Mouse (Mus musculus) heart, embryonic 10.5 days (tissue): ENCODE measurements around the gene Csmd2. TPM values are rescaled to one million over a fixed set of nuclear protein-coding genes. Genes with fewer than 3 reads are reported as not detected.

ENCODE experiments used
- DNase-seq: peaks from one replicate; pipeline ENCODE4 v3.0.0-alpha.2; 2017; ENCODE audit warnings: low spot score
- H3K27ac ChIP-seq: fragments of 300-500 bp; sonication (generic); 2 replicates; pipeline ENCODE4 v1.5.1; 2016; ENCODE audit warnings: mild to moderate bottlenecking
- H3K27me3 ChIP-seq: fragments of 300-500 bp; sonication (generic); 2 replicates; pipeline ENCODE4 v1.6.1; 2016; ENCODE audit warnings: mild to moderate bottlenecking; ENCODE audit not compliant: poor library complexity, insufficient read depth, severe bottlenecking
- H3K36me3 ChIP-seq: fragments of 300-500 bp; sonication (generic); 2 replicates; pipeline ENCODE4 v1.6.1; 2016; ENCODE audit warnings: mild to moderate bottlenecking, moderate library complexity
- H3K4me1 ChIP-seq: fragments of 300-500 bp; sonication (generic); 2 replicates; pipeline ENCODE4 v1.6.1; 2016; ENCODE audit warnings: mild to moderate bottlenecking
- H3K4me3 ChIP-seq: fragments of 300-500 bp; sonication (generic); 2 replicates; pipeline ENCODE4 v1.5.1; 2016; ENCODE audit warnings: mild to moderate bottlenecking, moderate library complexity
- H3K9me3 ChIP-seq: fragments of 300-500 bp; sonication (generic); 2 replicates; pipeline ENCODE4 v1.6.1; 2016; ENCODE audit warnings: mild to moderate bottlenecking, moderate library complexity
- WGBS: fragments of 180-500 bp; shearing (Covaris S2); methylation state at CpG from one replicate; pipeline ENCODE4 v1.1.7; 2016; 5-methylcytosine and 5-hydroxymethylcytosine counted together
- polyA plus RNA-seq: library from polyadenylated mRNA; unstranded; fragments of >200 nt; fragmentation: Nextera tagmentation; extraction: Ambion mirVana; gene quantifications from 2 replicates; pipeline ENCODE4 v1.2.1, GENCODE M21; 2016

The Csmd2 gene
- polyA plus RNA-seq, 1 experiment from 2014 or later: 0.26 TPM

GRCm38 (mm10) chr4:128273146-128273545, 285.5 kb downstream of the Csmd2 start:
- Histone ChIP-seq H3K27me3 (no peaks in the 10 kb centered on the region), H3K9me3 (no peaks in the 10 kb centered on the region), H3K4me1 (peaks cover 12% of the 10 kb centered on the region; the same call in 1 of the 2 replicates), H3K27ac (no peak overlapping the region), H3K4me3 (no peak overlapping the region), H3K36me3 (no peaks in the 10 kb centered on the region)
- 78% methylated on average over 11 of the region's 11 CpGs for WGBS
- DNase-seq: no peak

DNA sequence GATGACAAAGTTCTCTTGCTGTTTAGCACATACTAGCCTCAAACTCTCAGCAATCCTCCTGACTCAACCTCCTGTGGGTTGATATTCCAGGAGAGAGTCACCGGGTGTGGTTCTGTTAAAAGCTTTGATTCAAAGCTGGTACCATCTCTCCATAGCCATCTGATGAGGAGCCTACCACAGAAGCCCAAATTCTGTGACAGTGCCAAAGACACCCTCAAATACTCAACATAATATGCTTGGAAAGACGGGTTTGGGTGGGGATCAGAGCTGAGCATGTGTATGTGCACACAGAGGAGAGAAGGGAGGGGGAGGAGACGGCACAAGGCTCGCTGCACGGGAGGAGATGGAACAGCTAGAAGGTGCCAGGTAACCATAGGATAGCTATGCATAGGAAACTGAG, 287.5 kb downstream of the Csmd2 start:
- WGBS: 76% methylated on average over 5 of the region's 5 CpGs
- DNase-seq: no peak
- Histone ChIP-seq H3K4me1 (peaks cover 16% of the 10 kb centered on the region; the same call in 1 of the 2 replicates), H3K27me3 (no peaks in the 10 kb centered on the region), H3K36me3 (no peaks in the 10 kb centered on the region), H3K4me3 (no peak overlapping the region), H3K27ac (no peak overlapping the region), H3K9me3 (no peaks in the 10 kb centered on the region)

- no peak overlapping the region for H3K27ac ChIP-seq
- H3K4me3 ChIP-seq: no peak overlapping the region
- DNase-seq: no peak
- H3K4me1 ChIP-seq: peaks cover 16% of the 10 kb centered on the region; the same call in 1 of the 2 replicates
- no peaks in the 10 kb centered on the region for H3K27me3 ChIP-seq
- no peaks in the 10 kb centered on the region for H3K9me3 ChIP-seq
- WGBS: 73% methylated on average over 6 of the region's 6 CpGs
- no peaks in the 10 kb centered on the region for H3K36me3 ChIP-seq
Observed at GRCm38 (mm10) chr4:128275586-128275985, 287.9 kb downstream of the Csmd2 start.

DNA sequence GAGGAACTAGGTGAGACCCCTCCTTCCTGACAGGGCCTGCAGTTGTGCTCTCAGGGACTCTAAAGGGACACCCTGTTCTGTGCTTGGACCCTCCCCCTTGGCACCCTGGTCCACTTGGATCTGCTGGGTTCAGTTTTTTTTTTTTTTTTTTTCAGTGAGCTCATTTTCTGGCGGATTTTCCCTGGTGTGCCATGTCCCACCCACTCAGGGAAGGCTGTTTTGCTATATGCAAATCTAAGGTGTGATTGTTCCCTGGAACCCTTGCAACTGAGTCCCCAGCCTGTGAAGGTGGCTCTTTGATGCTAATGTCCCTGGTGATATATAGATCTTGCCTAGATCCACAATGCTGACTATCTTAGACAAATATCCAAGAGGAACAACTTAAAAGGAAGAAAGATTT, 297.4 kb downstream of the Csmd2 start:
- DNase-seq: no peak
- H3K36me3 ChIP-seq: no peaks in the 10 kb centered on the region
- H3K27ac ChIP-seq: no peak overlapping the region
- H3K9me3 ChIP-seq: no peaks in the 10 kb centered on the region
- H3K4me3 ChIP-seq: no peak overlapping the region
- H3K27me3 ChIP-seq: no peaks in the 10 kb centered on the region
- H3K4me1 ChIP-seq: no peaks in the 10 kb centered on the region
- 54% methylated on average over 1 of the region's 1 CpGs for WGBS

- H3K27me3 ChIP-seq: peaks cover 5% of the 10 kb centered on the region
- no peaks in the 10 kb centered on the region for H3K36me3 ChIP-seq
- no peaks in the 10 kb centered on the region for H3K9me3 ChIP-seq
- no peak overlapping the region for H3K4me3 ChIP-seq
- 71% methylated on average over 7 of the region's 7 CpGs for WGBS
- no peak for DNase-seq
- no peaks in the 10 kb centered on the region for H3K4me1 ChIP-seq
- no peak overlapping the region for H3K27ac ChIP-seq
Observed at GRCm38 (mm10) chr4:128288095-128288494, 300.4 kb downstream of the Csmd2 start.

DNA sequence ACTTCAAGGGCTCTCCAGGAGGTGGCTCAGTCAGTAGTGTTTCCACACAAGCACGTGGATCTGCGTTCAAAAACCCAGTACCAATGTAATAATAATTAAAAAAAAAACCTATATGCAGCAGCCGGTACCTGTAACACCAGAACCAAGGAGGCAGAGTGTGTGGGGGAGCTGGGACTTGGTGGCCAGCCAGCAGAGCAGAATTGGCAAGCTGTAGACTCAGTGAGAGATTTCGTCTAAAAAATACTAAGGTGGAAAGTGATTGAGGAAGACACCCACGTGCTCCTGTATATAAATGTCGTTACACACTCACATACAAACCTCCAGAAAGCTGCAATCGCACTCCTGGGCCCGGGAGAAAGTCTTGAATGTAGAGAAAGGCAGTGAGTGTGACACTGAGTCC, 316.4 kb downstream of the Csmd2 start:
- no peak for DNase-seq
- no peak overlapping the region for H3K4me3 ChIP-seq
- H3K36me3 ChIP-seq: no peaks in the 10 kb centered on the region
- H3K27ac ChIP-seq: no peak overlapping the region
- no peaks in the 10 kb centered on the region for H3K9me3 ChIP-seq
- no peaks in the 10 kb centered on the region; the same call in none of the 2 replicates for H3K27me3 ChIP-seq
- WGBS: 78% methylated on average over 8 of the region's 8 CpGs
- H3K4me1 ChIP-seq: no peaks in the 10 kb centered on the region

GRCm38 (mm10) chr4:128306011-128306410, 318.4 kb downstream of the Csmd2 start:
- WGBS: 89% methylated on average over 8 of the region's 8 CpGs
- no peaks in the 10 kb centered on the region for H3K36me3 ChIP-seq
- H3K27me3 ChIP-seq: no peaks in the 10 kb centered on the region; the same call in none of the 2 replicates
- no peak overlapping the region for H3K27ac ChIP-seq
- no peaks in the 10 kb centered on the region for H3K4me1 ChIP-seq
- no peaks in the 10 kb centered on the region for H3K9me3 ChIP-seq
- no peak overlapping the region for H3K4me3 ChIP-seq
- DNase-seq: no peak

GRCm38 (mm10) chr4:128315328-128315727, 327.7 kb downstream of the Csmd2 start:
- H3K9me3 ChIP-seq: no peaks in the 10 kb centered on the region
- WGBS: 71% methylated on average over 5 of the region's 5 CpGs
- no peaks in the 10 kb centered on the region for H3K27me3 ChIP-seq
- H3K4me1 ChIP-seq: no peaks in the 10 kb centered on the region
- H3K36me3 ChIP-seq: no peaks in the 10 kb centered on the region
- no peak overlapping the region for H3K4me3 ChIP-seq
- no peak overlapping the region for H3K27ac ChIP-seq
- DNase-seq: no peak

- H3K9me3 ChIP-seq: no peaks in the 10 kb centered on the region
- no peaks in the 10 kb centered on the region for H3K36me3 ChIP-seq
- no peaks in the 10 kb centered on the region for H3K4me1 ChIP-seq
- 90% methylated on average over 4 of the region's 4 CpGs for WGBS
- H3K27ac ChIP-seq: no peak overlapping the region
- H3K27me3 ChIP-seq: no peaks in the 10 kb centered on the region
- no peak for DNase-seq
- H3K4me3 ChIP-seq: no peak overlapping the region
Observed at GRCm38 (mm10) chr4:128317951-128318350, 330.3 kb downstream of the Csmd2 start.

- DNase-seq: no peak
- WGBS: 79% methylated on average over 2 of the region's 2 CpGs
- no peaks in the 10 kb centered on the region for H3K36me3 ChIP-seq
- no peaks in the 10 kb centered on the region for H3K27me3 ChIP-seq
- H3K4me1 ChIP-seq: no peaks in the 10 kb centered on the region
- H3K4me3 ChIP-seq: no peak overlapping the region
- H3K9me3 ChIP-seq: no peaks in the 10 kb centered on the region
- H3K27ac ChIP-seq: no peak overlapping the region
Observed at GRCm38 (mm10) chr4:128325511-128325910, 337.9 kb downstream of the Csmd2 start.

- 76% methylated on average over 4 of the region's 4 CpGs for WGBS
- no peaks in the 10 kb centered on the region for H3K27me3 ChIP-seq
- no peak for DNase-seq
- H3K36me3 ChIP-seq: no peaks in the 10 kb centered on the region
- no peaks in the 10 kb centered on the region for H3K9me3 ChIP-seq
- no peaks in the 10 kb centered on the region for H3K4me1 ChIP-seq
- H3K27ac ChIP-seq: no peak overlapping the region
- no peak overlapping the region for H3K4me3 ChIP-seq
Observed at GRCm38 (mm10) chr4:128326755-128327154, 339.1 kb downstream of the Csmd2 start.

DNA sequence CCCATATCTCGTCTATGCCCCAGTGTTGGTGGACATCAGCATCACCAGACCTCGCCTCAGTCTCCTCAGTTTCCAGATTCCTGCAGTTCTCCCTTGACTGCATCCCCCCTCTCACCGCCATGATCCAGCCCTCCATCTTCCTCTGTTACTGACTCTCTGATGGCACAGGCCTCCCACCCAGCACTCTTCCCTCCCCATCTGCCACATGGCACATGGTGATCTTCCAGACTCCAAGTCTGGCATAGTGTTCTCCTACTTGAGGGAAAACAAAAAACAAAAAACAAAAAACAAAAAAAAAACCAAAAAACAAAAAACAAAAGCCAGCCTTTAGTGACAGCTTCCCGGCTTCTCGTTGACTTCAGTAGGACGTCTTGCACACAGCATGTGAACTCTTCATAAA, 339.8 kb downstream of the Csmd2 start:
- no peaks in the 10 kb centered on the region for H3K27me3 ChIP-seq
- no peaks in the 10 kb centered on the region for H3K9me3 ChIP-seq
- 81% methylated on average over 6 of the region's 6 CpGs for WGBS
- no peaks in the 10 kb centered on the region for H3K4me1 ChIP-seq
- DNase-seq: no peak
- H3K27ac ChIP-seq: no peak overlapping the region
- H3K36me3 ChIP-seq: no peaks in the 10 kb centered on the region
- H3K4me3 ChIP-seq: no peak overlapping the region

DNA sequence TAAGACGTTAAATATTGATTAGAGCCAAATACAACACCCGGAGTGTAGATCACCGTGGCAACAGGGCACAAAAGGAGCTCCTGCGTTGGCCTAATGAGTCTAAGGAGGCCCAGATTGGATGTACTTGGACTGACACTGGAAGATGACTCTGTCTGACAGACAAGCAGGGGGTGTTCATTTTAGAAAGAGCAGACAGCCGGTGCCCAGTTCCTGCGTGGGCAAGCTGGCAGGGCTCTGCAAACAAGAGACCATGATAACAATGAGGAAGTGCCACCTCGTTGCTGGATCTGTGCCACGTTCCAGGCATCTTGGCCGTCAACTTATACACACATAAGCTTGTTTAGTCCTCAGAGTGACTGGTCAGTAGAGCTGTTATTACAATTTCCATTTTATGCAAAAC, 342.9 kb downstream of the Csmd2 start:
- Histone ChIP-seq H3K36me3 (no peaks in the 10 kb centered on the region), H3K27me3 (no peaks in the 10 kb centered on the region), H3K27ac (no peak overlapping the region), H3K4me1 (no peaks in the 10 kb centered on the region), H3K4me3 (no peak overlapping the region), H3K9me3 (no peaks in the 10 kb centered on the region)
- DNase-seq: no peak
- 85% methylated on average over 9 of the region's 9 CpGs for WGBS

GRCm38 (mm10) chr4:128340457-128340856, 352.8 kb downstream of the Csmd2 start:
- H3K9me3 ChIP-seq: no peaks in the 10 kb centered on the region
- WGBS: 83% methylated on average over 7 of the region's 7 CpGs

More at GRCm38 (mm10) chr4:128340457-128340856, 352.8 kb downstream of the Csmd2 start:
- Histone ChIP-seq H3K36me3 (no peaks in the 10 kb centered on the region), H3K27me3 (no peaks in the 10 kb centered on the region), H3K27ac (no peak overlapping the region), H3K4me1 (no peaks in the 10 kb centered on the region), H3K4me3 (no peak overlapping the region)
- no peak for DNase-seq
